Mouse (Mus musculus) hindlimb bud, embryonic 11.5 days (tissue): ENCODE measurements around the gene AI467606.

ENCODE experiments used
- DNase-seq: peaks from one replicate; pipeline ENCODE4 v3.0.0-alpha.2; 2012; ENCODE audit warnings: low read depth, low spot score; ENCODE audit errors: extremely low spot score

Gene AI467606

DNA sequence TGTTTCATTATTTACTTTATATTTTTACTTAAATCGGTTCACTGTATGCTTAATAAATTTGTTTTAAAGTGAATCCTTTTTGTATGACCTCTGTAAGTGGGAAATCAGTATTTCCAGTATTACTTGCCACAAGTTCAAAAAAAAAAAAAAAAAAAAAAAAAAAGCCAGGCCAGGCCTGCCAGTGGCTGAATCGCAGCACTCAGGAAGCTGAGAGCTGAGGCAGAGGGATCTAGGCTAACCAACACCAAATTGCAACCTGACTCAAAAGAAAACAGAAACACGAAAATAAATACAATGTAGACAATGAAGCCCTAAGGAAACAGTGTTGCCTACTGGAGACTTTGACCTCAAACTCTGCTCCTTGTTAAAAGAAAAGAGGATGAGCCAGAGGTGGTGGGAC lies 2.8 kb downstream of the AI467606 start:
- no peak for DNase-seq

DNA sequence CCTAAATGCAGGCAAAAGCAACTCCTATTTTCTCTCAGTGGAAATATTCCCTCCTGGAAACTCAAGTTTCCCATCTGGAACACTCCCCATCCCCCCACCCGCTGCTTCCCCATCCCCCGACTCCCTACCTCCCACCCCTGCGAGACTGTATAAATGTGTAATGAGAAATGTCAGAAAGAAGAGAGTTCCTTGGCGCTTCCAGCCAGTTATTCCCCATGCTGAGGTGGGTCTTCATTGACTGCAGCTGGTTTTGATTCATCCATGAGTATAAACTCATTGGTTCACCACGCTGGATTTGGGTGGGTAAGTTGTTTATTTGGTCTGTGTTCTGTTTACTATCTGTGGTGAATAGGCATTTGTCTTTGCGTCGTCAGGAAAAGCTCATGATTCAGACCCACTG lies 5.3 kb downstream of the AI467606 start:
- no peak for DNase-seq

DNA sequence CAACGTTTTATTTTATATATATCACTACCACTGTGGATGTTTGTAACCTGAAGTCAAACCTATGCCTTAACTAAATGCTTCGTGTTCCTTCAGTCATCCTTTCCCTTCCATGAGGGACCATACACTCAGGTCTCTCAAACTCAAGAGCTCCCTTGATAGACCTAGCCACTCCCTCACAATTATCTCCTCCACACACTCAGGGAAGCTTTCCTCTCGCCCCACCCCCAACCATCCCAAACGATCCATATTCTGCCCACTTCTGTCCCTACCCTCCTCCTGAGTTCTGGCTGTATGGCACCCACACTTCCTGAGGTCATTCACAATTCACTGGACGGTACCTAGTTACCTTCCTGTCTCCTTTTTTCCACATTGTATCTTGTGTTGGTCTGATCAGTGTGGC lies 7.4 kb downstream of the AI467606 start:
- DNase-seq = no peak

DNA sequence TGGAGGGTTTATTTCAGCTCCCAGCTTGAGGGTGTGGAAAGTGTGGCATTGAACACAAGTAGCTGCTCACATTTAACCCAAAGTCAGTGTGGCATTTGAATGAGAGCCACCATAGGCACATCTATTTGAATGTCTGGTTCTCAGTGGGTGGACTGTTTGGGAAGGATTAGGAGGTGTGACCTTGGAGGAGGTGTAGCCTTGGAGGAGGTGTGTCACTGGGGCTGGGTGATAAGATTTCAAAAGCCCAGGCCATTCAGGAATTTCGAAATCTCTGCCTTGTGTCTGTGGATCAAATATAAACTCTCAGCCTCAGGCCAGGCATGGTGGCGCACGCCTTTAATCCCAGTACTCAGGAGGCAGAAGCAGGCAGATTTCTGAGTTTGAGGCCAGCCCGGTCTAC lies 7.8 kb downstream of the AI467606 start:
- no peak for DNase-seq

DNA sequence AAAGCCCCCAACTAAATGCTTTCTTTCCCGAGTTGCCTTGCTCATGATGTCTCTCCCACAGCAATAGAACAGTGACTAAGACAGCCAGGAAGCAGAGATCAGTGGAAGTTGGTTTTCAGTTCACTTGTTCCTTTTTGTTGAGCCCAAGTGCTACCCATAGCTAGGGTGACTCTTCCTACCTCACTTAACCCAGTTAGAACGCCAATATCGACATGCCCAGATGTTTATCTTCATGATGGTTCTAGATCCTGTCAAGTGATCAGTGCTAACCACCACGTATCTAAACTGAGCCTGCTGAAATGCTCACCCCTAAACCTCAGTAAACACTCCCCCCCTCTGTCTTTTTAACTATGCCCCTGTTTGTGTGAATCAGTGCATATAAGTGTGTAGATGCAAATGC lies 8.4 kb downstream of the AI467606 start:
- no peak for DNase-seq

DNA sequence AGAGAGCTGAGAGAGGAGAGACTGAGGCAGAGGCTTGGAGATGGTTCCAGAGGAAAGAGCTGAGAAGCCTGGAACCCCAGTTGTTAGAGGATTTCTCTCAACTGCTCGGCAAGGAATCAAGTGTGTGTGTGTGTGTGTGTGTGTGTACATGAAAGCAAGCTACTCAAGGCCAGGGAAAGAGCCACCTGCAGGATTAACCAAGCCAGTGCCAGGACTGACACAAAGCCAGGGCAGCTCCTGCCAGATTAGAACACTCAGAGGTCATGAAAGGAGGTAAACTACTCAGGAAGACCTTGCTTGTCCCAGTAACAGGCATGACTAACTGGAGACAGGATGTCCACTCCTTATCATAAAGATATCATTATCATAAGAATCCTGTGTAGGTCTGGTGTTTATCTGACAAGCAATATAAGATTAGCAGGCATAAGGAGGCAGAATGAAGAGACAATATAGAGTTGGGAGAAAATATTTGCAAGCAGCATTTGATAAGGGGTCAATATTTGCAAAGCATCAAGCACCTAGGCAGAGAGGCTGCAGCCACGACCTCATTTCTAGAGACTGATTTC lies 10.4 kb downstream of the AI467606 start:
- no peak for DNase-seq

DNA sequence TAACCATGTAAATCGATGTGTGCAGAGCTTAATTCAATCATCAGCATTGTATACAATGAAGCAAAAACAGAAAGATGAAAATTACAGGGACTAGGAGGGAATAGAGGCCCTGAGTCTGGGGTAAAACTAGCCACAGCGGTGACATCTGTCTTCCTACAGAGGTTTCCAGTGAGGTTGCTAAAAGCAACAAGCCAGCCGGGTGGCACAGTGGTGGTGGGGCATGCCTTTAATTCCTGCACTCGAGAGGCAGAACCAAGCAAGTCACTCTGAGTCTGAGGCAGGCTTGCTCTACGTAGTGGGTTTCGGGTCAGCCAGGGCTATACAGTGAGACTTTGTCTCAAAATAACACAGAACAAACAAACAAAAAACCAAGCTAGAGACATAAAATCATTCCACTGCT lies 11.0 kb downstream of the AI467606 start:
- DNase-seq = no peak

DNA sequence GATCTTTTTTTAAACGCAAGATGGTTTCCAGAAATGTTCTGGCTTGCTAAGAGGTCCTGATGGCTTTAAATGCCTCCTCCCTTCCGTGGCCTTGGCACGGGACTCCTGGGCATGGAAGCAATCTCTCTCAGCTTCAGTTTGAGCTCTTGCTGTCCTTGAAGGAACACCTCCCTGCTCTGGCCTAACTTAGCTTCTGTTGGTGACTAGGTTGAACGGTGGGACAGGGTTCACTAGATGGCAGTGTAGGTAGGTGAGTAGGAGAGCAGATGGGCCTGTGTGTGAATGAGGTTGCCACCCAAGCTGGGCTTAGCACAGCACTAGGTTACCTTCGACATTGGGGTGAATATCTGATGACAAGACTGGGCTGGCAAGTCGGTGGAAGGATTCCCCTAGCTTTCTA lies 12.8 kb downstream of the AI467606 start:
- DNase-seq = no peak

DNA sequence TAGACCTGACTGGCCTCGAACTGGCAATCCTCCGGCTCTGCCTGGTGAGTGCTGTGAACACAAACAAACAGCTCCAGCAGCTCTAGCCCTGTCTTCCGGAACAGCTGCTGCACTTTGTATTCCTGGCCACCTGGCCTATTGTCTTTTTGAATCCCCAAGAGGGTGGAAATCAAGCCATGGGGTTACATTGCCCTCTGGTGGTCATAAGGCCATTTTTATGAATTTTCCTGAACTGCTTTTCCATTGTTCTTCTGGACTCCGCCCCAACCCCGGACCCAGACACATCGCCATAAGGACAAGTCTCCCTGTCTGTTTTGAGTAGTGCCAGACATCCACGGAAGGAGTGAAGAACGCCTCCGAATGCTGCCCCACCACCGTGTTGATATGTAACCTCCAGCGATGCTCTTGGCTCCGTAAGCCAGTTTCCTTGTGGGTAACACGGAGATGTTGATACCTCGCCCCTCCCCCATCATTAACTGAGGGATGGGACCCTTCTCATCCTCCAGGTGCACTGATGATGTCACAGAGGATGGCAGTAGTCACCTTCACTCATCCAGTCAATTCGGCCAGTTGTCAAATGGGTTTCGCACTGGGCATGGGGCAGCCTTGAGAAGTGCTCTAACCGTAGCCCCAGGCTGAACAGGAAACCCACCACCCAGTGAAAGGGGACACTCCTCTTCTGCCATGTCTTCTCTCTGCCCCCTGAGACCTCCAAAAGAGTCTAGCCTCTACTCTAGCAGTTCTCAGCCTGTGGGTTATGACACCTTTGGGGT lies 13.6 kb downstream of the AI467606 start:
- peak; percentile 99 for DNase-seq

DNA sequence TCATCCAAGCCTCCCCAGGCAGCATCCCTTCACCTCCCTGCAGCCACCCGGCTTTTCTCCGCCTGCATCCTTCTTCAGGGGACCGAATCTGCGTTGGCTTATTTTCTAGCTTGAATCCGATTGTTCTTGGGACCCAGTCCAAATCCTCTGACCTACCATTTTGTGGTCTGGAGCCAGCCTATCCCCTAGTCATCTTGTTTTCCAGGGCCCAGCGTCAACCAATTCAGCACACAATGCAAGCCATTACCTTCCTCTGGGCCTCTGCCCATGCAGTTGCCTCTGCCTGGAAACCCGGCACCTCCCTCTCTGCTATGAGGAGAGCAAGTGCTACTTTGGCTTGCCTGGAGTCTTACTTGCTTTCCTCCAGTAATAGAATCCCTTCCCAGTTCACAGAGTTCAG lies 14.4 kb downstream of the AI467606 start:
- no peak for DNase-seq

DNA sequence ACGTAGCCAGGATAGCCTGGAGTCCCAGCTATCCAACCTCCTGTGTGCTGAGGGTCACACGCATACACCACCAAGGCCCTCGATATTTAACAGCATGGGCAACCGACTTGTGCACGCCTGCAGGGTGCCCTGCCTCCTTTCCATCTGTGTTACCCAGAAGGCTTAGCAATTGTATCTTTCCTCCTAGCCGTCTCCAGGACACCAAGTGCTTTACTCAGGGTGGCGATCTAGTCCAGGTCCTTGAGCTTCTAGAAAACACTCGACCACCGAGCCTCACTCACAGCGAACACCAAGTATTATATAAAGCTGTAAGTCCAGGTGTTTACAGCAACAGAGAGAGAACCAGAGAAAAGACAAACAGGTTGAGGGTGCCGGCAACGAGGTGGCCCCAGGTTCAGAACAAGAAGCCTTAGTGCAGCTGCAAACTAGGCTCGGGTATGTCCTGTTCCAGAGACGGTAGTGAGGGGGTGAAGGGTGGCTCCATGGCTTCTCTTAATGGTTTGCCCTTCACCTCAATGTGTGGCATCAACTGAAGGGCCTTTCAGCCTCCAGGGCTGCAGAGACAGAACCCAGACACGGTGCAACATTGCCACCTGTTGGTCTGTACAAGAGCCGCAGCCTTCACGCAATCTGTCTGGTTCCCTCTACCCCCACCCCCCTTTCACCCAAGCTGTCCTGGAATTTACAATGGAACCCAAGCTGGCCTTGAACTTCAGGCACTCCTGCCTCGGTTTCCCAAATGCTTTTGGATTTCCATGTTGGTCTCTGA lies 19.3 kb downstream of the AI467606 start:
- DNase-seq = peak; percentile 64

DNA sequence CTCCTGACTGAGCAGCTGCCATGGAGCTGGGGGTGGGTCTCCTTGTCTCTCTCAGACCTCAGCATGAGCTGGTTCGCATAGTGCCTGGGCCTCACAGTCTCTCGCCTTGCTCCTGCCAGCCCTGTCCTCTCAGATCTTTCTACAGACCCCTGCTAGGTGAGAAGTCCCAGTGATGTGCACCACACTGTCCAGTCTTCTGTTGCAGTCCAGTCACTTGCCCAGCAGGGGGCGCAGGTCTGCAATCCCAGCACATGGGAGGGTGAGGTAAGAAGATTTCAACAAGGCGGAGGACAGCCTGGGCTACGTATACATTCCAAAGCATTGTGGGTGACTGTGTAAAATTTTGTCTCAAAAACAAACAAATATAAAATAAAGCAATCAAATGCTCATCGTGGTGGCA lies 20.3 kb downstream of the AI467606 start:
- DNase-seq = no peak

DNA sequence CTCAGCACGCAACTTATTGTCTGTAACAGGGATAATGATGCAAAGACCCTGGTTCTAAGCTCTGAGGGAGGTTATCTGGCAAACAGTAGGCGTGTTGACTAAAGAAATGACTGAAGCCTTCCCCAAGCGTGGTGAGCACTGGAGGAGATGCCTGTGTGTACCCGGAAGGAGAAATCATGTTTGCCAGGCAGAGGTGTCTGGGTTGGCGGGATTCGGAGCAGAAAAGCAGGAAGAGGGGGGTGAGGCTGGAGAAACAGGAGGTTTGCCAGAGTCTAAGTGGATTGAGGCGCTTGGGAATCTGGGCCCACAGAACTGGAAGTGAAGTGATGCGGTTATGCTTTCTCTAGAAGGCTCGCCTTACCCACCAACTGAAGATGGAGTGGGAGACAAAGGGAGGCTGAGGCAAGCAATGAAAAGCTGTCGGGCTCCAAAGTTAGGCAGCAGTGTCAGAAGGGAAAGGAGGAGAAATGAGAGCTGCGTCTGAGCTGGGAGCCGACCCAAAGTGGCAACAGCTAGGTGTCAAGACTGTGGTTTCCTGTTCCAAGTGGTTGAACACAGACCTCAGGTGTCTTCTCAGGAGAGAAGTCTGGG lies 21.2 kb downstream of the AI467606 start:
- no peak for DNase-seq

DNA sequence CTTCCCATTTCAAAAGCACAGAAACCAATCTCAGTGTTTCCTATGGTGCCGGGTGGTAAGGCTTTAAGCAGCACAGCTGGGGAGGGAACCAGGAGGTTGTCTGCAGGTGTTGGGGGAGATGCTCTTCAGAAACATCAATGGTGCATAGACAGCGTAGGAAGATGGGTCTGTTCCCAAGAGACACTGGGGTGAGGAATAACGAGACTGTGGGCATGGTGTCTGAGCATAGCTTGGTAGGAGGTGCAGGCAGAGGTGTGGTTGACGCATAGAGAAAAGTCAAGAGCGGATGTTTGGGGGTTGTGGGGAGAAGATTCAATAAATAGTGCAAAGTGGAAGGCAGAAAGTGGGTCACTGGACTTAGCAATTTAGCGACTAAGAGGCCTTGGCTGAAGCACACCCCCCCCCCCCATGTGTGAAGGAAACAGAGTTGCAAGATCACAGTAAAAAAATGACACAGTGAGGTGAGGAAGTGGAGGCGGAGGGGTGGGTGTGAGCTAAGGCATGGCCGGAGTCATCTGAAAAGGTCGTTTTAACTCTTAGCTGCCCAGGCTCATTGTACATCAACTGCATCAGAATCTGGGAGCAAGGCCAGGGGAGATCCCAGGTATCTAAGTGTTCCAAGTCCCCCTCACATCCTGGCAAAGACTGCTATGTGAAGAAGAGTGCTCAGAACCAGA lies 21.9 kb downstream of the AI467606 start:
- DNase-seq = no peak

DNA sequence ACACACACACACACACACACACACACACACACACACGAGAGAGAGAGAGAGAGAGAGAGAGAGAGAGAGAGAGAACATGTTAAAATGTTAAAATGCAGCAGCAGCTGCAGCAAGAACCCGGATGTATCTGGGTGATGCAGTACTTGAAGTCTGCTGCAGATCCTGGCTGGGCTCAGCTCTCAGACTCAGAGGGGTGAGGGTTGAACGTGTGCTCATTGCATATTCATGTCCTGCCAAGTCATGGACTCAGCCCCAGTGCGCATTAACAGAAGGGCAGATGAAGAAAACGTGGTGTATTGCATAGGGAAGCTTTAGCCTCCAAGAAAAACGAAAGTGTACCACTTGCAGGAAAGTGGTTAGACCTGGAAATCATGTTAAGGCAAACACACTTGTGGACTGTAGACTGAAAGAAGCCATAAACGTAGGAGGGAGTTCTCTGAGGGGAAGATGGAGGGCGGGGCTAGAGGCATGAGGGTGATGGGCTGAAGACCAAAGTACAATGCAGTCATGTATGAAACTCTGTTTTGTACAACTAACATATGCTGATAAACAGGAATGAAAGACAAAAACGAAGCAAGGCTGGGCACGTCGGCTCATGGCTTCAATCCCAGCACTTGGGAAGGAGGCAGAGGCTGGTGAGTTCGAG lies 22.6 kb downstream of the AI467606 start:
- DNase-seq = no peak

DNA sequence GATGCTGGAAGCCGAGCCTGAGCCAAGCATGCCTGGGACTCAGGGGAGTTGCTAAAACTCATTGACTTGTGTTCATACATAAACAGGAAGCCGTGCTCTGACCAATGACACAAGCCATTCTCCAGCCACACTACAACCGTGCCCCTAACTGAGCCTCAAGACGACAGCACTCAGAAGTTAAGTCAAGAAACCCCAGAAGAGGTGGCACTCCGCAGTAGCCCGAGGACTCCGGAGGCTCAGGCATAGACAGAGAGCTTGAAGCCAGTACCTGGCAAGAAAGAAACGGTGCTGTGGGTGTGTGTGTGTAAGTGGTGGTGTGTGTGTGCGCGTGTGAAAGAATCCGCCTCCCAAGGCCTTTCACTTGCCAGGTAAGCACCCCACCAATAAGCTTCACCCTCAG lies 23.8 kb downstream of the AI467606 start:
- no peak for DNase-seq

DNA sequence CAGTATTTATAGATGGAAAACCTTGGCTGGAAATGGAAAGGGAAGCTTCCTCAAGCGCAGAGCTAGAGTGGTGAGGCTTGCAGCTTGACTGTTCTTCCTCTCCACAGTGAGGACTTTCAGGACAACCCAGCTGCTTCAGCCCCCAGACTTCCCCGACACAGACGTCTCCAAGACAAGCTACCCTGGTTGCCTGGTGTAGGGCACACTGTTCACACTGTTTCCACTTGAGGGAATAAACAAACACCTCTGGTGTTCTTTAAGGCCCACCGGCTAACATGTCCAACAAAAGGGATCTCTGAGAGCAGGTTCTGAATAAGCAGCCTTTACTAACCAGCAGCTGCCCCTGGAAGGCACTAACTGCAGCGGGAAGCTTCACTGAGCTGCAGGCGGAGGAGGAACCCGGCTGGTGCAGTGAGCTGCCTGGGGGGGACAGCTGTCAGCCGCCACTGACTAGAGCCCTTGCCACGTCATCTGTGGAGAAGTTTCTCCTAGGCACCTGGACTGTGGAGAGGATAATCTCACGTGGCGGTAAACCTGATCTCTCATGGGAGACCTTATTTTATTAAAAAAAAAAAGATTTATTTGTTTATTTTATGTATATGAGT lies 25.3 kb downstream of the AI467606 start:
- DNase-seq = no peak

DNA sequence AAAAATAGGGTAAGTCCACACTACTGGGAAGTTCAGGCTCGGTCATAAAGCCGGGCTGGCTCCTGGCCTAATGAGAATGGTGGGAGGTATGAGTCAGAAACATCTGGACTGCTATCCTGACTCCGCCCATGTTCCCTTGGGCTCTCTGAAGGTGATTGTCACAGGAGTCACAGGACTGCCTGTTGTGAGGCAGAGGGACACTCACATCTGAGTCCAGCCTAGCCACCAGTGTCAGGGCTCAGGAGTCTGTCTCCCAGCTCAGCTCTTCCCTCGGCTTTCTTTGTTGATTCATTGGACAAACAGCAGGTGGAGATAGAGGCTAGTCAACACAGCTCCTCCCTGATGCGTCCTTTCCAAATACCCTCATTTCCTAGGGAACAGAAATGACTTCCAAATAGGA lies 26.8 kb downstream of the AI467606 start:
- DNase-seq = no peak

DNA sequence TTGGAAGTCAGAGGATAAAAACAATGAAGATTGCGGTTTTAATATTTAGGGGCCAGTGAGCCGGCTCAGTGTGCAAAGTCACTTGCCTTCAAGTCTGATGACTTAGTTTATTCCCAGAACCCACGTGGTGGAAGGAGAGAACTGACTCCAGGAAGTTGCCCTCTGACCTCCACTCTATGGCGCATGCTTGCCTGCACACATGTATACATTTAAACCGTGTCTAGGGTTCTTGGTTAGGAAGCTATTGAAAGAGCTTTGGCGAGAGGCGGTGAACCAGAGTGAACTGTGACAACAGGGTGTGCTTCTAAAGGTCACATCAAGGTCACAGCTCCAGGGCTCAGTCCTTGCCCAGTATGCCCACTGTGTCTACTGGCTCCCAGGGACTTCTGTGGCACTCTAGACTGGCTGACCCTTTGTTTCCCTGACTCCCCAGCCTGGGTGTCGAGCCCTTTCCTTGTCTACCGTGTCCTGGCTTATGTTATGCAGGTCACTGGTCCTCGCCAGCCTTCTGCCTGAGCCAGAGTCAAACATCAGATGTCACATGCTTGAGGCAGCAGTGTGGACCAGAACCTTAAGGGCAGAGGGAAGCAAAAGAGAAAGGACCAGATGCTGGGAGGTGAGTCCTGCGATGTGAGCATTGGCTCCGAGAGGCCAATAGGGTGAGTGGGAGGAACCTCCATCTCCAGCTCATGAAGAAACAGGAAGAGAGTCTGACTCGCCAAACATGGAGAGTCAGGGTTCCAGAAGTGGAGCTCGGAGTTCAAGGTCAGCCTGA lies 27.7 kb downstream of the AI467606 start:
- no peak for DNase-seq
